Comparison of ENCODE assay signal across 15 mouse cellular contexts in the genomic region with DNA sequence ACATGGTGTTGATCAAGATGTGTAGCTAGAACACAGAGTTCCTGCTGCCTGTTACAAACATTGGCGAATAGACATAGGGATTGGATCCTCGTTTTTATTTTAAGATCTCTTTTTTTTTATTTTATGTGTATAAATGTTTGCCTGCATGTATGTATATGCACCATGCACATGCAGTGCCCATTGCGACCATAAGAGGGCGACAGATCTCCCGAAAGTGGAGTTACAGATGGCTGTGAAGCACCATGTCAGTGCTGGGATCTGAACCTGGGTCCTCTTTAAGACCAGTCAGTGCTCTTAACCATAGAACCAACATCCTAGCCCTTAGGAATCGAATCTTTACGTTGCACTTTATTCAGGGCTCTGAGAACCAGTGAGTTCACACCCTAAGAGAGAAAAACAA.
DNase-seq lines count a peak whose midpoint lies in the region; ATAC-seq and TF ChIP-seq lines count a peak whose summit lies in the region.
"Had no signal": no experiment of that assay in that cellular context is flagged by ENCODE, and none has a peak within 500 bp of the region (broad histone marks: within the 10 kb centered on the region; RNA-seq: fewer than 3 reads in every experiment).

No protein-coding gene starts in this region.

- H3K9ac ChIP-seq in liver, adult 2 months (ENCODE audit: low read depth, low read length) = no peak overlapping the region
- H3K9ac ChIP-seq in liver, embryonic 11.5 days (ENCODE audit: low read depth, low read length) = no peak overlapping the region
- H3K9ac ChIP-seq: embryonic facial prominence, embryonic 12.5 days; kidney, embryonic 15.5 days had no signal

- WGBS in liver, adult 2 months = 94% methylated on average over 7 of the region's 7 CpGs
- WGBS in liver, embryonic 11.5 days = 92% methylated on average over 7 of the region's 7 CpGs
- 96% methylated on average over 7 of the region's 7 CpGs for WGBS in thymus, adult 2 months

- no peaks in the 10 kb centered on the region for H3K27me3 ChIP-seq in liver, adult 2 months (ENCODE audit: control insufficient read depth, insufficient read depth, low read length)
- no peaks in the 10 kb centered on the region for H3K27me3 ChIP-seq in liver, embryonic 11.5 days (replicated peaks; ENCODE audit: control insufficient read depth, insufficient read depth, low read length)
- no peaks in the 10 kb centered on the region for H3K27me3 ChIP-seq in thymus, adult 2 months (ENCODE audit: control insufficient read depth, insufficient read depth, low read length)
- H3K27me3 ChIP-seq: embryonic facial prominence, embryonic 12.5 days; kidney, embryonic 15.5 days had no signal

- DNase-seq in cerebellum, postnatal 10 days = peak; percentile 23 to 36
- no peak for DNase-seq in cerebellum, adult 8-10 months
- DNase-seq in liver, adult 2 months (ENCODE audit: extremely low read depth, low read depth, low spot score) = no peak
- no peak for DNase-seq in liver, embryonic 11.5 days (ENCODE audit: low spot score)
- DNase-seq in thymus, postnatal 4 days = peak; percentile 21
- no peak for DNase-seq in thymus, adult 2 months
- peak; percentile 53 for DNase-seq in testis, postnatal 10 days (ENCODE audit: low spot score)
- DNase-seq in spleen, postnatal 10 days (ENCODE audit: low spot score in 2 of 2) = no peak
- DNase-seq: adrenal gland, adult 2 months; heart, adult 11 months; heart, postnatal 14 days; right cerebral cortex, postnatal 25 days had no signal

- no peaks in the 10 kb centered on the region for H3K36me3 ChIP-seq in liver, adult 2 months (ENCODE audit: control insufficient read depth, insufficient read depth, low read length)
- H3K36me3 ChIP-seq in liver, embryonic 11.5 days (ENCODE audit: control insufficient read depth, insufficient read depth, low read length) = no peaks in the 10 kb centered on the region
- H3K36me3 ChIP-seq in thymus, adult 2 months (ENCODE audit: control insufficient read depth, insufficient read depth, low read length) = no peaks in the 10 kb centered on the region
- H3K36me3 ChIP-seq: embryonic facial prominence, embryonic 12.5 days had no signal

- H3K27ac ChIP-seq in liver, adult 2 months (replicated peaks; ENCODE audit: insufficient read depth, low read depth, low read length) = no peak overlapping the region
- no peak overlapping the region for H3K27ac ChIP-seq in liver, embryonic 11.5 days (ENCODE audit: low read depth, low read length)
- H3K27ac ChIP-seq in thymus, adult 2 months (ENCODE audit: control insufficient read depth, insufficient read depth, low read length) = no peak overlapping the region
- H3K27ac ChIP-seq: embryonic facial prominence, embryonic 12.5 days; forebrain, embryonic 10.5 days; kidney, embryonic 15.5 days had no signal

- no peak overlapping the region for H3K4me2 ChIP-seq in liver, embryonic 11.5 days
- H3K4me2 ChIP-seq: embryonic facial prominence, embryonic 12.5 days; kidney, embryonic 15.5 days had no signal

- no peaks in the 10 kb centered on the region for H3K79me2 ChIP-seq in liver, adult 2 months (ENCODE audit: control insufficient read depth, insufficient read depth, low read length)

- TF ChIP-seq CTCF in liver, adult 2 months (IDR thresholded peaks at IDR 0.05; ENCODE audit: low read depth, low read length) = peak; percentile 8; the same call in 1 of the 2 replicates
- no peak for TF ChIP-seq CTCF in thymus, adult 2 months (IDR thresholded peaks at IDR 0.05; ENCODE audit: borderline replicate concordance, control insufficient read depth, extremely low read depth, insufficient read depth, low read length, poor library complexity)

- no peak for ATAC-seq in liver, embryonic 11.5 days (replicated peaks; ENCODE audit: low FRiP score)

- H3K4me3 ChIP-seq in liver, adult 2 months (ENCODE audit: insufficient read depth, low read depth, low read length) = no peak overlapping the region
- H3K4me3 ChIP-seq in liver, embryonic 11.5 days (ENCODE audit: low read depth, low read length) = no peak overlapping the region
- no peak overlapping the region for H3K4me3 ChIP-seq in thymus, adult 2 months (ENCODE audit: control insufficient read depth, insufficient read depth, low read length)
- H3K4me3 ChIP-seq: embryonic facial prominence, embryonic 12.5 days; forebrain, embryonic 10.5 days; kidney, embryonic 15.5 days had no signal

- no peaks in the 10 kb centered on the region for H3K4me1 ChIP-seq in liver, adult 2 months (ENCODE audit: control insufficient read depth, insufficient read depth, low read length)
- no peaks in the 10 kb centered on the region for H3K4me1 ChIP-seq in liver, embryonic 11.5 days (replicated peaks; ENCODE audit: control insufficient read depth, insufficient read depth, low read length)
- H3K4me1 ChIP-seq in thymus, adult 2 months (replicated peaks; ENCODE audit: control insufficient read depth, insufficient read depth, low read length) = no peaks in the 10 kb centered on the region

- no peak for TF ChIP-seq POLR2A in liver, adult 2 months (IDR thresholded peaks at IDR 0.05; ENCODE audit: extremely low read depth, insufficient read depth, low read length)
- no peak for TF ChIP-seq POLR2A in thymus, adult 2 months (IDR thresholded peaks at IDR 0.05; ENCODE audit: control insufficient read depth, extremely low read depth, insufficient read depth, low read length, poor library complexity)

- peaks cover 3% of the 10 kb centered on the region; the same call in 1 of the 2 replicates for H3K9me3 ChIP-seq in liver, embryonic 11.5 days (ENCODE audit: control insufficient read depth, low read length)

Comparison
In these comparisons a context has a peak if more than half of its experiments do, and no peak if none do; other contexts are left out.
1. DNase-seq: peak in cerebellum, postnatal 10 days (2 of 2), thymus, postnatal 4 days (single experiment) and testis, postnatal 10 days (single experiment); none in cerebellum, adult 8-10 months (single experiment), liver, adult 2 months (single experiment), liver, embryonic 11.5 days (single experiment), thymus, adult 2 months (single experiment) and spleen, postnatal 10 days (0 of 2).